Mouse (Mus musculus) testis, adult 2 months (tissue): Measurements from ENCODE around the gene Actn1.

Experiments used
- CTCF ChIP-seq: fragments of 200-500 bp; IDR thresholded peaks from 2 replicates; pipeline ENCODE4 v1.5.1; 2012; ENCODE audit warnings: low read depth, mild to moderate bottlenecking, inconsistent platforms, low read length, moderate library complexity; ENCODE audit not compliant: control insufficient read depth, insufficient read depth, insufficient replicate concordance
- POLR2A ChIP-seq: fragments of 200-500 bp; IDR thresholded peaks from 2 replicates; pipeline ENCODE4 v1.6.1; 2012; ENCODE audit warnings: low read depth, mild to moderate bottlenecking, inconsistent platforms, low read length, moderate library complexity; ENCODE audit not compliant: control insufficient read depth

GRCm38 (mm10) chr12:80249539-80249938 is 10.6 kb downstream of the Actn1 start:
- TF ChIP-seq POLR2A = no peak
- TF ChIP-seq CTCF = no peak
